Mouse (Mus musculus) CH12.LX (cell line): Measurements from ENCODE around the gene Ttl. TPM values are rescaled to one million over a fixed set of nuclear protein-coding genes. Genes with fewer than 3 reads are reported as not detected.

Source experiments
- DNase-seq: peaks from one replicate; pipeline ENCODE4 v3.0.0-alpha.2; 2013; ENCODE audit errors: extremely low read depth
- H3K27ac ChIP-seq: 2 replicates; pipeline ENCODE4 v1.5.1; 2012; ENCODE audit warnings: low read depth, mild to moderate bottlenecking, control low read depth, moderate library complexity; ENCODE audit not compliant: insufficient read depth
- H3K27me3 ChIP-seq: replicated peaks from 2 replicates; pipeline ENCODE3; 2012; ENCODE audit warnings: inconsistent platforms
- H3K36me3 ChIP-seq, 2 experiments: replicated peaks in 1 of 2; 2 replicates each; pipeline versions ENCODE3 to v1.6.1; 2012; ENCODE audit warnings: inconsistent platforms in 1 of 2, low read length in 1 of 2, mild to moderate bottlenecking in 1 of 2, mixed read lengths in 1 of 2, moderate library complexity in 1 of 2; ENCODE audit not compliant: control insufficient read depth in 1 of 2, insufficient read depth in 1 of 2
- H3K4me1 ChIP-seq, 2 experiments: 2 replicates each; pipeline ENCODE4 v1.6.1; 2012; ENCODE audit warnings: inconsistent platforms in 1 of 2, moderate library complexity in 1 of 2; ENCODE audit not compliant: insufficient read depth in 2 of 2, control insufficient read depth in 1 of 2
- H3K4me2 ChIP-seq: 2 replicates; pipeline ENCODE4 v1.6.1; 2012; ENCODE audit warnings: low read depth, mild to moderate bottlenecking, control low read depth; ENCODE audit not compliant: poor library complexity, insufficient read depth, severe bottlenecking
- H3K4me3 ChIP-seq, 3 experiments: fragments of 150-350 bp in 1 of 3; sonication (generic) in 1 of 3; replicated peaks in 1 of 3; 2 replicates each; pipeline versions ENCODE3 to v1.5.1; 2011 to 2012; ENCODE audit warnings: low read depth in 2 of 3, low read length in 2 of 3, mild to moderate bottlenecking in 2 of 3, moderate library complexity in 2 of 3, control low read depth in 1 of 3, improper control_type of control experiment in 1 of 3, inconsistent platforms in 1 of 3, mixed read lengths in 1 of 3; ENCODE audit not compliant: poor library complexity in 1 of 3
- H3K79me2 ChIP-seq: replicated peaks from 2 replicates; pipeline ENCODE4 v1.6.1; 2012; ENCODE audit warnings: mild to moderate bottlenecking, moderate library complexity; ENCODE audit not compliant: control insufficient read depth, poor library complexity, insufficient read depth, severe bottlenecking; ENCODE audit errors: extremely low read depth
- H3K9ac ChIP-seq: 2 replicates; pipeline ENCODE4 v1.6.1; 2012; ENCODE audit warnings: low read depth, mild to moderate bottlenecking, control low read depth, moderate library complexity; ENCODE audit not compliant: insufficient read depth
- H3K9me3 ChIP-seq: replicated peaks from 2 replicates; pipeline ENCODE3; 2012; ENCODE audit warnings: low read length, inconsistent platforms, mixed read lengths
- BHLHE40 ChIP-seq: IDR thresholded peaks from 2 replicates; pipeline ENCODE4 v1.6.1; 2011; ENCODE audit warnings: mild to moderate bottlenecking, low read depth, low read length, improper control_type of control experiment
- CHD1 ChIP-seq: IDR thresholded peaks from 2 replicates; pipeline ENCODE4 v1.6.1; 2012; ENCODE audit warnings: low read depth, low read length, improper control_type of control experiment, inconsistent platforms
- CHD2 ChIP-seq: IDR thresholded peaks from 2 replicates; pipeline ENCODE4 v1.6.1; 2011; ENCODE audit warnings: low read length, improper control_type of control experiment
- CTCF ChIP-seq, 2 experiments: IDR thresholded peaks in 1 of 2; conservative IDR thresholded peaks in 1 of 2; 2 replicates each; pipeline ENCODE4 v1.5.1; 2011 to 2012; ENCODE audit warnings: low read depth in 2 of 2, low read length in 2 of 2, improper control_type of control experiment in 1 of 2, inconsistent platforms in 1 of 2, mild to moderate bottlenecking in 1 of 2, moderate library complexity in 1 of 2
- E2F4 ChIP-seq: IDR thresholded peaks from 2 replicates; pipeline ENCODE4 v1.6.1; 2011; ENCODE audit warnings: low read depth, low read length, improper control_type of control experiment; ENCODE audit not compliant: insufficient replicate concordance
- ELF1 ChIP-seq: IDR thresholded peaks from 2 replicates; pipeline ENCODE4 v1.6.1; 2014; ENCODE audit warnings: low read depth, mild to moderate bottlenecking, inconsistent platforms, low read length, improper control_type of control experiment
- EP300 ChIP-seq: IDR thresholded peaks from 2 replicates; pipeline ENCODE4 v1.6.1; 2011; ENCODE audit warnings: low read length, improper control_type of control experiment
- ETS1 ChIP-seq: conservative IDR thresholded peaks from 2 replicates; pipeline ENCODE4 v1.6.1; 2012; ENCODE audit warnings: low read depth, mild to moderate bottlenecking, inconsistent platforms, low read length, improper control_type of control experiment, moderate library complexity
- GABPA ChIP-seq: IDR thresholded peaks from 2 replicates; pipeline ENCODE4 v1.6.1; 2012; ENCODE audit warnings: low read depth, low read length, improper control_type of control experiment, inconsistent platforms; ENCODE audit not compliant: insufficient replicate concordance
- HCFC1 ChIP-seq: IDR thresholded peaks from 2 replicates; pipeline ENCODE4 v1.6.1; 2012; ENCODE audit warnings: low read depth, mild to moderate bottlenecking, inconsistent platforms, low read length, improper control_type of control experiment
- IRF4 ChIP-seq: IDR thresholded peaks from 2 replicates; pipeline ENCODE4 v1.6.1; 2014; ENCODE audit warnings: low read depth, mild to moderate bottlenecking, inconsistent platforms, low read length, improper control_type of control experiment
- JUN ChIP-seq: IDR thresholded peaks from 2 replicates; pipeline ENCODE4 v1.6.1; 2011; ENCODE audit warnings: low read depth, mild to moderate bottlenecking, low read length, improper control_type of control experiment, moderate library complexity; ENCODE audit not compliant: insufficient read depth
- JUND ChIP-seq: conservative IDR thresholded peaks from 2 replicates; pipeline ENCODE4 v1.6.1; 2011; ENCODE audit warnings: low read depth, low read length, improper control_type of control experiment
- KAT2A ChIP-seq: IDR thresholded peaks from 2 replicates; pipeline ENCODE4 v1.6.1; 2012; ENCODE audit warnings: low read length, improper control_type of control experiment, inconsistent platforms; ENCODE audit not compliant: insufficient replicate concordance
- MAFK ChIP-seq: IDR thresholded peaks from 2 replicates; pipeline ENCODE4 v1.6.1; 2011; ENCODE audit warnings: low read length, improper control_type of control experiment; ENCODE audit not compliant: insufficient replicate concordance
- MAX ChIP-seq: IDR thresholded peaks from 2 replicates; pipeline ENCODE4 v1.6.1; 2011; ENCODE audit warnings: low read length, improper control_type of control experiment
- MAZ ChIP-seq: IDR thresholded peaks from 2 replicates; pipeline ENCODE4 v1.6.1; 2012; ENCODE audit warnings: low read depth, mild to moderate bottlenecking, inconsistent platforms, low read length, improper control_type of control experiment, moderate library complexity
- MEF2A ChIP-seq: IDR thresholded peaks from 2 replicates; pipeline ENCODE4 v1.6.1; 2014; ENCODE audit warnings: low read depth, mild to moderate bottlenecking, inconsistent platforms, low read length, improper control_type of control experiment, borderline replicate concordance
- MXI1 ChIP-seq: IDR thresholded peaks from 2 replicates; pipeline ENCODE4 v1.6.1; 2011; ENCODE audit warnings: mild to moderate bottlenecking, low read depth, low read length, improper control_type of control experiment
- MYC ChIP-seq: IDR thresholded peaks from 2 replicates; pipeline ENCODE4 v1.6.1; 2011; ENCODE audit warnings: low read depth, mild to moderate bottlenecking, improper control_type of control experiment, low read length
- NELFE ChIP-seq: IDR thresholded peaks from 2 replicates; pipeline ENCODE4 v1.6.1; 2011; ENCODE audit warnings: low read depth, low read length, improper control_type of control experiment
- NRF1 ChIP-seq: IDR thresholded peaks from 2 replicates; pipeline ENCODE4 v1.6.1; 2014; ENCODE audit warnings: low read depth, mild to moderate bottlenecking, inconsistent platforms, low read length, improper control_type of control experiment, moderate library complexity
- PAX5 ChIP-seq: IDR thresholded peaks from 2 replicates; pipeline ENCODE4 v1.6.1; 2012; ENCODE audit warnings: low read length, inconsistent platforms, mixed read lengths
- POLR2A ChIP-seq: IDR thresholded peaks from 2 replicates; pipeline ENCODE4 v1.6.1; 2011; ENCODE audit warnings: low read depth, mild to moderate bottlenecking, improper control_type of control experiment, low read length
- POLR2AphosphoS2 ChIP-seq: IDR thresholded peaks from 2 replicates; pipeline ENCODE4 v1.6.1; 2011; ENCODE audit warnings: low read depth, low read length, improper control_type of control experiment
- RAD21 ChIP-seq: IDR thresholded peaks from 2 replicates; pipeline ENCODE4 v1.6.1; 2011; ENCODE audit warnings: low read depth, mild to moderate bottlenecking, low read length, improper control_type of control experiment, moderate library complexity
- RCOR1 ChIP-seq: conservative IDR thresholded peaks from 2 replicates; pipeline ENCODE4 v1.6.1; 2012; ENCODE audit warnings: low read depth, mild to moderate bottlenecking, inconsistent platforms, low read length, improper control_type of control experiment
- SIN3A ChIP-seq: IDR thresholded peaks from 2 replicates; pipeline ENCODE4 v1.6.1; 2012; ENCODE audit warnings: low read length, improper control_type of control experiment, inconsistent platforms
- SMC3 ChIP-seq: IDR thresholded peaks from 2 replicates; pipeline ENCODE4 v1.6.1; 2011; ENCODE audit warnings: low read depth, low read length, improper control_type of control experiment
- TBP ChIP-seq: conservative IDR thresholded peaks from 2 replicates; pipeline ENCODE4 v1.6.1; 2011; ENCODE audit warnings: low read depth, low read length, improper control_type of control experiment
- TCF12 ChIP-seq: IDR thresholded peaks from 2 replicates; pipeline ENCODE4 v1.6.1; 2014; ENCODE audit warnings: low read depth, mild to moderate bottlenecking, inconsistent platforms, low read length, improper control_type of control experiment
- UBTF ChIP-seq: IDR thresholded peaks from 2 replicates; pipeline ENCODE4 v1.6.1; 2012; ENCODE audit warnings: low read depth, mild to moderate bottlenecking, inconsistent platforms, low read length, improper control_type of control experiment, moderate library complexity
- USF1 ChIP-seq: IDR thresholded peaks from 2 replicates; pipeline ENCODE4 v1.6.1; 2014; ENCODE audit warnings: low read depth, mild to moderate bottlenecking, inconsistent platforms, low read length, improper control_type of control experiment
- USF2 ChIP-seq: conservative IDR thresholded peaks from 2 replicates; pipeline ENCODE4 v1.6.1; 2011; ENCODE audit warnings: low read depth, low read length, improper control_type of control experiment
- ZC3H11A ChIP-seq: IDR thresholded peaks from 2 replicates; pipeline ENCODE4 v1.6.1; 2012; ENCODE audit warnings: low read depth, mild to moderate bottlenecking, inconsistent platforms, low read length, improper control_type of control experiment
- ZKSCAN1 ChIP-seq: IDR thresholded peaks from 2 replicates; pipeline ENCODE4 v1.6.1; 2012; ENCODE audit warnings: low read depth, inconsistent platforms, low read length, improper control_type of control experiment, borderline replicate concordance
- ZMIZ1 ChIP-seq: IDR thresholded peaks from 2 replicates; pipeline ENCODE4 v1.6.1; 2012; ENCODE audit warnings: low read depth, mild to moderate bottlenecking, inconsistent platforms, low read length, improper control_type of control experiment
- ZNF384 ChIP-seq: IDR thresholded peaks from 2 replicates; pipeline ENCODE4 v1.6.1; 2012; ENCODE audit warnings: low read depth, low read length, improper control_type of control experiment, inconsistent platforms
- dilution Hi-C: fragments of 300-500 bp; cut with MboI; formaldehyde crosslinking; loops from 2 replicates; pipeline ENCODE4 v1.14.3; 2020; ENCODE audit warnings: low sequenced_read_pairs; ENCODE audit not compliant: extremely low pct_unique_long_range_greater_than_20kb, extremely low pct_ligation_motif_present
- in situ Hi-C: fragments of 300-500 bp; cut with MboI; formaldehyde crosslinking; loops from 3 replicates; pipeline ENCODE4 v1.14.3; 2019; ENCODE audit warnings: low sequenced_read_pairs, low pct_ligation_motif_present, low pct_unique_long_range_greater_than_20kb, mixed read lengths
- polyA plus RNA-seq: library from polyadenylated mRNA; unstranded; fragments of >175 nt; gene quantifications from 2 replicates; pipeline ENCODE4 v1.2.1, GENCODE M21; 2012; ENCODE audit warnings: low read depth; ENCODE audit not compliant: insufficient read length
- total RNA-seq, 2 experiments: library from RNA; depleted of rRNA; stranded (reverse); fragments of 300-350 nt in 1 of 2; fragments of >200 nt in 1 of 2; gene quantifications; 2 replicates each; pipeline ENCODE4 v1.2.3; 2012 to 2014

Ttl gene
- total and polyA plus RNA-seq, 3 experiments: 1.8 to 2.9 (median 2.7) TPM

DNA sequence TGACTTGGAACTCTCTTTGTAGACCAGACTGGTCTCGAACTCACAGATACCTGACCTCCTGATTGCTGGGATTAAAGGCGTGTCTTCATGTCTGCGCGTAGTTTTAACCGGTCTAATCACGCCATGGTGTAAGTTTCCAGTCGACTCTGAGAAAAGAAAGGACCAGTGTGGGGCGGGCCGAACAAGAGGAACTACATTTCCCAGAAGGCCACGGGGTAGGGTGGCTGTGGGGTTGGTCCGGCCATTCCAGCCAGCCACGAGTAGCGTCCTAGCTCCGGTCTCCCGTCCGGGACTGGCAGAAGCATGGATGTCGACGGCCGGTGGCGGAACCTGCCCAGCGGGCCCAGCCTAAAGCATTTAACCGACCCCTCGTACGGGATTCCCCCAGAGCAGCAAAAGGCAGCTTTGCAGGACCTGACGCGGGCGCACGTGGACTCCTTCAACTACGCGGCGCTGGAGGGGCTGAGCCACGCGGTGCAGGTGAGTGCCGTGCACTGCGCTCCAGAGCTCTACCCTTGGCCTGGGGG, 35.1 kb downstream of the Ttl start, which contains the start of gene Polr1b:
Gene Polr1b (plus strand): TSS at position 212 of the 527 bp plus-strand sequence.
- in situ Hi-C loops: no loop called here
- 0 out of 2 replicates have a peak, but pooled peaks have one; percentile 37 for TF ChIP-seq NRF1
- no peak for TF ChIP-seq RAD21
- no peak for TF ChIP-seq SMC3
- TF ChIP-seq HCFC1: peak; percentile 99
- peak; percentile 82; the same call in 1 of the 2 replicates for TF ChIP-seq POLR2AphosphoS2
- TF ChIP-seq ZNF384: no peak
- no peak for TF ChIP-seq JUND
- no peak for TF ChIP-seq MAFK
- peak; percentile 81 for TF ChIP-seq ELF1
- TF ChIP-seq E2F4: no peak
- peak; percentile 95 for TF ChIP-seq MAX
- TF ChIP-seq UBTF: no peak
- peak; percentile 94 for TF ChIP-seq NELFE
- peak; percentile 89 for TF ChIP-seq ZMIZ1
- TF ChIP-seq MXI1: peak; percentile 99
- peak; percentile 95 for TF ChIP-seq POLR2A
- no peak for TF ChIP-seq ZKSCAN1
- 0 out of 2 replicates have a peak, but pooled peaks have one; percentile 41 for TF ChIP-seq BHLHE40
- no peak for TF ChIP-seq ETS1
- peak; percentile 66; the same call in 1 of the 2 replicates for TF ChIP-seq IRF4
- no peak for TF ChIP-seq ZC3H11A
- no peak for TF ChIP-seq CTCF (conservative IDR thresholded peaks at IDR 0.05 in 1 of 2, IDR thresholded peaks at IDR 0.05 in 1 of 2; ENCODE audit: low read depth in 2 of 2, low read length in 2 of 2)
- TF ChIP-seq SIN3A: peak; percentile 97; the same call in 1 of the 2 replicates
- TF ChIP-seq CHD1: no peak
- TF ChIP-seq MEF2A: peak; percentile 77; the same call in 1 of the 2 replicates
- TF ChIP-seq GABPA: peak; percentile 61; the same call in 1 of the 2 replicates
- TF ChIP-seq JUN: no peak
- no peak for TF ChIP-seq USF1
- TF ChIP-seq KAT2A: peak; percentile 96; the same call in 1 of the 2 replicates
- peak; percentile 97 for TF ChIP-seq MAZ
- no peak for TF ChIP-seq USF2
- peak; percentile 89 for TF ChIP-seq TBP
- peak; percentile 81 for TF ChIP-seq CHD2
- TF ChIP-seq MYC: peak; percentile 99
- TF ChIP-seq PAX5: no peak
- no peak for TF ChIP-seq RCOR1
- peak; percentile 85 for TF ChIP-seq TCF12
- TF ChIP-seq EP300: no peak
- no peak within 1 kb of the TSS for H3K27ac ChIP-seq

More for the DNA sequence above, 35.1 kb downstream of the Ttl start, which contains the start of gene Polr1b:
- dilution Hi-C loops: no loop called here
- H3K27me3 ChIP-seq: no peaks in the 10 kb centered on the region
- no peaks in the 10 kb centered on the region for H3K9me3 ChIP-seq
- peak within 1 kb of the TSS; percentile 82 to 98 (median 91) for H3K4me3 ChIP-seq
- DNase-seq: peak; percentile 96
- peak within 1 kb of the TSS; percentile 59 for H3K4me2 ChIP-seq
- peaks cover 4 to 13% of the 10 kb centered on the region in 2 experiments; a peak in 3 of 4 replicates for H3K4me1 ChIP-seq
- H3K9ac ChIP-seq: peak within 1 kb of the TSS; percentile 74
- H3K79me2 ChIP-seq: peaks cover 30% of the 10 kb centered on the region
- peaks cover 24 to 36% of the 10 kb centered on the region in 2 experiments for H3K36me3 ChIP-seq
